Mouse (Mus musculus) retina, postnatal 7 days (tissue): ENCODE data around the gene Inha.
A peak's percentile ranks its signal among the peaks of the same experiment; 100 is the strongest.

Experiments used
- DNase-seq: peaks from one replicate; pipeline ENCODE4 v3.0.0-alpha.2; 2012; ENCODE audit warnings: low read depth, low spot score

The Inha gene

GRCm38 (mm10) chr1:75507006-75507405, at the start of gene Inha:
Gene Inha, plus strand, starts transcription at chr1:75507077.
- DNase-seq: no peak

- DNase-seq: no peak
Measured at GRCm38 (mm10) chr1:75457710-75458024, 49.2 kb upstream of the Inha start.

GRCm38 (mm10) chr1:75458025-75458788, 48.7 kb upstream of the Inha start:
- no peak for DNase-seq

- no peak for DNase-seq
Measured at GRCm38 (mm10) chr1:75458789-75459684, 47.8 kb upstream of the Inha start.

- no peak for DNase-seq
Measured at GRCm38 (mm10) chr1:75460297-75460696, 46.6 kb upstream of the Inha start.

- DNase-seq: no peak
Measured at GRCm38 (mm10) chr1:75462636-75463035, 44.2 kb upstream of the Inha start.

GRCm38 (mm10) chr1:75463652-75464204, 43.1 kb upstream of the Inha start:
- peak; percentile 76 for DNase-seq

- peak; percentile 87 for DNase-seq
Measured at GRCm38 (mm10) chr1:75467215-75467927, 39.5 kb upstream of the Inha start.

- DNase-seq: no peak
Measured at GRCm38 (mm10) chr1:75469287-75469825, 37.5 kb upstream of the Inha start.

- DNase-seq: no peak
Measured at GRCm38 (mm10) chr1:75476441-75476840, 30.4 kb upstream of the Inha start.

- DNase-seq: peak; percentile 76
Measured at GRCm38 (mm10) chr1:75477264-75477965, 29.5 kb upstream of the Inha start.

- no peak for DNase-seq
Measured at GRCm38 (mm10) chr1:75477966-75478290, 28.9 kb upstream of the Inha start.

GRCm38 (mm10) chr1:75478497-75478896, 28.4 kb upstream of the Inha start:
- DNase-seq: no peak

- peak; percentile 95 for DNase-seq
Measured at GRCm38 (mm10) chr1:75478916-75479634, 27.8 kb upstream of the Inha start, which contains the start of the genes Chpf and Tmem198. Gene Chpf, minus strand, starts transcription at chr1:75479307. Gene Tmem198, plus strand, starts transcription at chr1:75479532.

- DNase-seq: no peak
Measured at GRCm38 (mm10) chr1:75479635-75479989, 27.3 kb upstream of the Inha start.

GRCm38 (mm10) chr1:75480036-75480435, 26.8 kb upstream of the Inha start:
- DNase-seq: no peak

- DNase-seq: no peak
Measured at GRCm38 (mm10) chr1:75480735-75481134, 26.1 kb upstream of the Inha start.

GRCm38 (mm10) chr1:75486561-75486960, 20.3 kb upstream of the Inha start:
- no peak for DNase-seq

- no peak for DNase-seq
Measured at GRCm38 (mm10) chr1:75487040-75487404, 19.9 kb upstream of the Inha start.

GRCm38 (mm10) chr1:75487405-75488161, 19.3 kb upstream of the Inha start:
- peak; percentile 57 for DNase-seq
